Mouse (Mus musculus): ENCODE measurements at regions not wholly inside any gene's neighbourhood (a gene's known extent, or its start where the extent isn't known, plus 50 kb on each side); places are given as distances from the start of the nearest gene placed in this dataset.
A peak's percentile ranks its signal among the peaks of the same experiment; 100 is the strongest.

GRCm38 (mm10) chr14:76309606-76310005 lies 105.2 kb upstream of the Tsc22d1 start:
- Histone ChIP-seq H3K27ac (no peak overlapping the region), H3K4me2 (replicated peaks) (no peak overlapping the region), H3K36me3 (no peaks in the 10 kb centered on the region), H3K27me3 (no peaks in the 10 kb centered on the region), H3K4me3 (no peak overlapping the region), H3K9me3 (no peaks in the 10 kb centered on the region), H3K4me1 (peaks cover 13% of the 10 kb centered on the region), H3K9ac (no peak overlapping the region)
- 66% methylated on average over 4 of the region's 4 CpGs for WGBS
- no peak for ATAC-seq (ENCODE audit: low FRiP score, low read depth)

GRCm38 (mm10) chr14:76310278-76310677 lies 104.5 kb upstream of the Tsc22d1 start:
- 53% methylated on average over 6 of the region's 6 CpGs for WGBS
- peak; percentile 19; the same call in 1 of the 2 replicates for ATAC-seq (ENCODE audit: low FRiP score, low read depth)

GRCm38 (mm10) chr14:76313424-76314190 lies 101.2 kb upstream of the Tsc22d1 start:
- H3K27ac ChIP-seq = no peak overlapping the region
- no peak overlapping the region for H3K4me2 ChIP-seq (replicated peaks)
- ATAC-seq (ENCODE audit: low FRiP score, low read depth) = no peak
- no peak overlapping the region for H3K9ac ChIP-seq
- no peaks in the 10 kb centered on the region for H3K9me3 ChIP-seq
- 71% methylated on average over 14 of the region's 14 CpGs for WGBS
- no peaks in the 10 kb centered on the region for H3K36me3 ChIP-seq
- no peak overlapping the region for H3K4me3 ChIP-seq
- no peaks in the 10 kb centered on the region for H3K27me3 ChIP-seq
- H3K4me1 ChIP-seq = peaks cover 16% of the 10 kb centered on the region

More at GRCm38 (mm10) chr14:76310278-76310677, 104.5 kb upstream of the Tsc22d1 start:
- Histone ChIP-seq H3K4me2 (replicated peaks) (no peak overlapping the region), H3K27me3 (no peaks in the 10 kb centered on the region), H3K36me3 (no peaks in the 10 kb centered on the region), H3K27ac (no peak overlapping the region), H3K4me3 (no peak overlapping the region), H3K4me1 (peaks cover 14% of the 10 kb centered on the region), H3K9me3 (no peaks in the 10 kb centered on the region), H3K9ac (no peak overlapping the region)

- no peaks in the 10 kb centered on the region for H3K36me3 ChIP-seq
- peaks cover 17% of the 10 kb centered on the region for H3K4me1 ChIP-seq
- no peak overlapping the region for H3K4me3 ChIP-seq
- H3K9me3 ChIP-seq = no peaks in the 10 kb centered on the region
- ATAC-seq (ENCODE audit: low FRiP score, low read depth) = no peak
- WGBS = 37% methylated on average over 5 of the region's 5 CpGs
- no peak overlapping the region for H3K9ac ChIP-seq
- H3K27ac ChIP-seq = no peak overlapping the region
- no peak overlapping the region for H3K4me2 ChIP-seq (replicated peaks)
- no peaks in the 10 kb centered on the region for H3K27me3 ChIP-seq
These were observed 96.3 kb upstream of the Tsc22d1 start for GRCm38 (mm10) chr14:76318438-76318837.

GRCm38 (mm10) chr14:76324246-76324645 lies 90.5 kb upstream of the Tsc22d1 start:
- Histone ChIP-seq H3K4me2 (replicated peaks) (no peak overlapping the region), H3K27me3 (no peaks in the 10 kb centered on the region), H3K9me3 (no peaks in the 10 kb centered on the region), H3K36me3 (no peaks in the 10 kb centered on the region), H3K4me1 (no peaks in the 10 kb centered on the region), H3K27ac (no peak overlapping the region), H3K4me3 (no peak overlapping the region), H3K9ac (no peak overlapping the region)
- WGBS = 83% methylated on average over 1 of the region's 1 CpGs
- ATAC-seq (ENCODE audit: low FRiP score, low read depth) = no peak

- Histone ChIP-seq H3K4me3 (no peak overlapping the region), H3K36me3 (no peaks in the 10 kb centered on the region), H3K27ac (no peak overlapping the region), H3K27me3 (no peaks in the 10 kb centered on the region), H3K9me3 (no peaks in the 10 kb centered on the region), H3K4me2 (replicated peaks) (no peak overlapping the region), H3K9ac (no peak overlapping the region), H3K4me1 (no peaks in the 10 kb centered on the region)
- no peak for ATAC-seq (ENCODE audit: low FRiP score, low read depth)
- 75% methylated on average over 5 of the region's 5 CpGs for WGBS
These were observed 84.8 kb upstream of the Tsc22d1 start for GRCm38 (mm10) chr14:76329983-76330382.

GRCm38 (mm10) chr14:76331497-76332335 lies 83.0 kb upstream of the Tsc22d1 start:
- 63% methylated on average over 11 of the region's 11 CpGs for WGBS
- no peak overlapping the region for H3K9ac ChIP-seq
- H3K4me1 ChIP-seq = no peaks in the 10 kb centered on the region
- H3K27ac ChIP-seq = no peak overlapping the region
- H3K4me2 ChIP-seq (replicated peaks) = no peak overlapping the region
- H3K4me3 ChIP-seq = no peak overlapping the region
- no peaks in the 10 kb centered on the region for H3K27me3 ChIP-seq
- ATAC-seq (ENCODE audit: low FRiP score, low read depth) = no peak
- H3K36me3 ChIP-seq = no peaks in the 10 kb centered on the region
- no peaks in the 10 kb centered on the region for H3K9me3 ChIP-seq

GRCm38 (mm10) chr14:76332336-76332703 lies 82.4 kb upstream of the Tsc22d1 start:
- H3K4me1 ChIP-seq = no peaks in the 10 kb centered on the region
- H3K4me3 ChIP-seq = no peak overlapping the region
- H3K9me3 ChIP-seq = no peaks in the 10 kb centered on the region
- ATAC-seq (ENCODE audit: low FRiP score, low read depth) = no peak
- no peaks in the 10 kb centered on the region for H3K27me3 ChIP-seq
- H3K36me3 ChIP-seq = no peaks in the 10 kb centered on the region
- no peak overlapping the region for H3K27ac ChIP-seq
- no peak overlapping the region for H3K4me2 ChIP-seq (replicated peaks)
- no peak overlapping the region for H3K9ac ChIP-seq
- WGBS = 74% methylated on average over 10 of the region's 10 CpGs

GRCm38 (mm10) chr14:76340789-76341188 lies 74.0 kb upstream of the Tsc22d1 start:
- H3K36me3 ChIP-seq = no peaks in the 10 kb centered on the region
- H3K4me3 ChIP-seq = no peak overlapping the region
- no peak overlapping the region for H3K4me2 ChIP-seq (replicated peaks)
- peaks cover 11% of the 10 kb centered on the region; the same call in 1 of the 2 replicates for H3K27me3 ChIP-seq
- no peak overlapping the region for H3K27ac ChIP-seq
- H3K9ac ChIP-seq = no peak overlapping the region
- H3K4me1 ChIP-seq = no peaks in the 10 kb centered on the region
- WGBS = 88% methylated on average over 7 of the region's 7 CpGs
- ATAC-seq (ENCODE audit: low FRiP score, low read depth) = no peak
- H3K9me3 ChIP-seq = no peaks in the 10 kb centered on the region

- H3K4me2 ChIP-seq (replicated peaks) = no peak overlapping the region
- 56% methylated on average over 10 of the region's 10 CpGs for WGBS
- no peak for ATAC-seq (ENCODE audit: low FRiP score, low read depth)
- H3K4me3 ChIP-seq = no peak overlapping the region
- no peaks in the 10 kb centered on the region for H3K9me3 ChIP-seq
- H3K27me3 ChIP-seq = peaks cover 14% of the 10 kb centered on the region; the same call in 1 of the 2 replicates
- H3K27ac ChIP-seq = no peak overlapping the region
- no peak overlapping the region for H3K9ac ChIP-seq
- H3K36me3 ChIP-seq = no peaks in the 10 kb centered on the region
- no peaks in the 10 kb centered on the region for H3K4me1 ChIP-seq
These were observed 73.5 kb upstream of the Tsc22d1 start for GRCm38 (mm10) chr14:76341226-76341625.

- 49% methylated on average over 9 of the region's 9 CpGs for WGBS
- Histone ChIP-seq H3K27ac (no peak overlapping the region), H3K27me3 (peaks cover 13% of the 10 kb centered on the region), H3K9ac (no peak overlapping the region), H3K4me3 (no peak overlapping the region), H3K9me3 (0 out of 2 replicates have a peak, but pooled peaks cover 6% of the 10 kb centered on the region), H3K4me1 (no peaks in the 10 kb centered on the region), H3K4me2 (replicated peaks) (no peak overlapping the region), H3K36me3 (no peaks in the 10 kb centered on the region)
- ATAC-seq (ENCODE audit: low FRiP score, low read depth) = no peak
These were observed 62.9 kb upstream of the Tsc22d1 start for GRCm38 (mm10) chr14:76351856-76352255.

- no peak for ATAC-seq (ENCODE audit: low FRiP score, low read depth)
- H3K27me3 ChIP-seq = peaks cover 9% of the 10 kb centered on the region
- no peaks in the 10 kb centered on the region for H3K36me3 ChIP-seq
- 25% methylated on average over 2 of the region's 2 CpGs for WGBS
- no peak overlapping the region for H3K9ac ChIP-seq
- no peak overlapping the region for H3K27ac ChIP-seq
- H3K4me1 ChIP-seq = no peaks in the 10 kb centered on the region
- no peaks in the 10 kb centered on the region for H3K9me3 ChIP-seq
- H3K4me3 ChIP-seq = no peak overlapping the region
- no peak overlapping the region for H3K4me2 ChIP-seq (replicated peaks)
These were observed 58.6 kb upstream of the Tsc22d1 start for GRCm38 (mm10) chr14:76356161-76356560.
